Mouse (Mus musculus): ENCODE measurements around the gene Slc22a5.

DNA sequence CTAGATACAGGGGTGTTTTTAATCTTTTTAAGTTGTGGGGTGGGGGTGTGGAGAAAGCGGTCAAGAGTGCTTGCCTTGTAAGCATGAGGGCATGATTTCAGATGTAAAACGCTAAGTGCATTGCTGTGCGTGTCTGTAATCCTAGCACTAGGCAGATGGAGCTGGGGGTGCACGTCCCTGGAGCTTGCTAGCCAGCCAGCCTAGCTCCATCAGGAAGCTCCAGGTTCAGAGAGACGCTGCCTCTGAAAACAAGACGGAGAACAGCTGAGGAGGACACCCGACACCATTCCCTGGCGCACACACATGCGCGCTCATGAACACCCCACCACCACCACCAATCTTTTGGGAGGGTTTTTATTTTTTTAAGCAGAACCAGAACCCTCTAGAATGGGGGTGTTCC is 48.4 kb downstream of the Slc22a5 start:
- TF ChIP-seq CTCF (conservative IDR thresholded peaks at IDR 0.05; ENCODE audit: low read length) (no peak), POU5F1 (IDR thresholded peaks at IDR 0.05; ENCODE audit: borderline replicate concordance, low read length) (no peak)
